Mouse (Mus musculus): ENCODE results near the gene Ccdc114. TPM values are rescaled to one million over a fixed set of nuclear protein-coding genes. Genes with fewer than 3 reads are reported as not detected.
A peak's percentile ranks its signal among the peaks of the same experiment; 100 is the strongest.
"Not testable (repeated sequence)": the region's sequence is repeated elsewhere in the genome, so short reads cannot be mapped to it uniquely, and the experiment has no call there.

Gene Ccdc114
- total RNA-seq, 2 experiments from 2014 or later, result 8.8 to 10.0 TPM

GRCm38 (mm10) chr7:45917004-45917704 is 6.7 kb upstream of the Ccdc114 start:
- DNase-seq (ENCODE audit: low spot score in 2 of 2), result no peak

- no peak for DNase-seq (ENCODE audit: low spot score in 2 of 2)
Measured at GRCm38 (mm10) chr7:45917926-45918325, 5.9 kb upstream of the Ccdc114 start.

GRCm38 (mm10) chr7:45919083-45919671 is 4.7 kb upstream of the Ccdc114 start:
- no peak for DNase-seq (ENCODE audit: low spot score in 2 of 2)

- DNase-seq (ENCODE audit: low spot score in 2 of 2), result no peak
Measured at GRCm38 (mm10) chr7:45919761-45920160, 4.1 kb upstream of the Ccdc114 start.

GRCm38 (mm10) chr7:45920583-45921241 is 3.2 kb upstream of the Ccdc114 start:
- peak in 1 of 2 experiments; percentile 57 for DNase-seq (ENCODE audit: low spot score in 2 of 2)

GRCm38 (mm10) chr7:45921242-45921621 is 2.6 kb upstream of the Ccdc114 start, which contains the start of gene Emp3:
Gene Emp3, minus strand, starts transcription at chr7:45921404.
- DNase-seq (ENCODE audit: low spot score in 2 of 2), result no peak

GRCm38 (mm10) chr7:45921950-45922600 is 1.8 kb upstream of the Ccdc114 start:
- DNase-seq (ENCODE audit: low spot score in 2 of 2), result no peak

GRCm38 (mm10) chr7:45922928-45923761 is 727 bp upstream of the Ccdc114 start:
- DNase-seq (ENCODE audit: low spot score in 2 of 2), result peak; percentile 67 to 90

- DNase-seq (ENCODE audit: low spot score in 2 of 2), result no peak
Measured at GRCm38 (mm10) chr7:45924429-45924816, 551 bp downstream of the Ccdc114 start.

GRCm38 (mm10) chr7:45928626-45929295 is 4.9 kb downstream of the Ccdc114 start:
- DNase-seq (ENCODE audit: low spot score in 2 of 2), result no peak

GRCm38 (mm10) chr7:45929688-45930087 is 5.8 kb downstream of the Ccdc114 start:
- DNase-seq (ENCODE audit: low spot score in 2 of 2), result no peak

- not testable (repeated sequence) for DNase-seq (ENCODE audit: low spot score in 2 of 2)
Measured at GRCm38 (mm10) chr7:45933766-45934165, 9.9 kb downstream of the Ccdc114 start.

- no peak for DNase-seq (ENCODE audit: low spot score in 2 of 2)
Measured at GRCm38 (mm10) chr7:45935114-45935513, 11.2 kb downstream of the Ccdc114 start.

- DNase-seq (ENCODE audit: low spot score in 2 of 2), result no peak
Measured at GRCm38 (mm10) chr7:45939836-45940235, 16.0 kb downstream of the Ccdc114 start.

- no peak for DNase-seq (ENCODE audit: low spot score in 2 of 2)
Measured at GRCm38 (mm10) chr7:45941986-45942385, 18.1 kb downstream of the Ccdc114 start.

GRCm38 (mm10) chr7:45943280-45943679 is 19.4 kb downstream of the Ccdc114 start:
- not testable (repeated sequence) for DNase-seq (ENCODE audit: low spot score in 2 of 2)

GRCm38 (mm10) chr7:45949061-45949460 is 25.2 kb downstream of the Ccdc114 start:
- no peak for DNase-seq (ENCODE audit: low spot score in 2 of 2)

- no peak for DNase-seq (ENCODE audit: low spot score in 2 of 2)
Measured at GRCm38 (mm10) chr7:45956611-45957010, 32.7 kb downstream of the Ccdc114 start.

- DNase-seq (ENCODE audit: low spot score in 2 of 2), result no peak
Measured at GRCm38 (mm10) chr7:45971831-45972723, 48.2 kb downstream of the Ccdc114 start.
